Mouse (Mus musculus): ENCODE data around the gene Nme9.

Nme9 gene

GRCm38 (mm10) chr9:99437031-99437764 is 14.1 kb upstream of the Nme9 start, which contains the start of gene Mras:
Mras (minus strand) TSS chr9:99437381.
- peak; percentile 52 for DNase-seq (ENCODE audit: low read depth)

DNA sequence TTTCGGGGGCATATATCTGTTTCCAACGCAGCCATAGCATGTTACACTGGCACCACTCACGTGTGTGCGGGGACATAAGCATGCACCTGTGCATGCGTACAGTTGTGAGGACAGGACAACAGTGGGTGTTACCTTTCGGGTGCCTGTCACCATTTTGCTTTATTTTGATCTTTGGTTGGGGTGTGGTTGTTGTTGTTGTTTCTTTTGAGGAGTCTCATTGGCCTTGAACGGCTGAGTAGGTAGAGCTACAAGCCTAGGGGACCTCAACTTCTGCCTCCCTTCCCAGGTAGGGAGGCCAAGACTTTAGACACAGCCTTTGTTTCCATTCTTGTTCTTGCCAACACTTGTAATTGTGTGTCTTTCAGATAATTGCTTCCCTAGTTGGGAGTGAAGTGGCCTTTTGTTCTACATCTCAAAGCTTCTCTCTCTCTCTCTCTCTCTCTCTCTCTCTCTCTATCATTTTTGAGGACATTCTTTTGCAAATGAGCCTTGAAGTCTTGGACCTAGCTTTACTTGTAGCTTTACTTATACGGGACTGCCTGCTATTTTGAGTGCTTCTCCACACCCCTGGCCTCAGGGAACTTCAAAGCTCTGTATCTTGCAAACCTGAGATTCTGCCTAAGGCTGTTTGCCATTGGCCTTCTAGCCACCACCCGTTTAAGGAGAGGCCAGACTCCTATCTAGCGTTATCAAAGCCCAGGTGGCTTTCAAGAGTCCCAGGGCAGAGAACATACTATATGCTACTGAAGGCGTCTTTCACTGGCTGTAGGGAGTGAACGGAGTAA is 13.3 kb upstream of the Nme9 start:
- DNase-seq (ENCODE audit: low read depth): no peak

GRCm38 (mm10) chr9:99439064-99439463 is 12.2 kb upstream of the Nme9 start:
- DNase-seq (ENCODE audit: low read depth): no peak

GRCm38 (mm10) chr9:99440941-99441340 is 10.3 kb upstream of the Nme9 start:
- no peak for DNase-seq (ENCODE audit: low read depth)

DNA sequence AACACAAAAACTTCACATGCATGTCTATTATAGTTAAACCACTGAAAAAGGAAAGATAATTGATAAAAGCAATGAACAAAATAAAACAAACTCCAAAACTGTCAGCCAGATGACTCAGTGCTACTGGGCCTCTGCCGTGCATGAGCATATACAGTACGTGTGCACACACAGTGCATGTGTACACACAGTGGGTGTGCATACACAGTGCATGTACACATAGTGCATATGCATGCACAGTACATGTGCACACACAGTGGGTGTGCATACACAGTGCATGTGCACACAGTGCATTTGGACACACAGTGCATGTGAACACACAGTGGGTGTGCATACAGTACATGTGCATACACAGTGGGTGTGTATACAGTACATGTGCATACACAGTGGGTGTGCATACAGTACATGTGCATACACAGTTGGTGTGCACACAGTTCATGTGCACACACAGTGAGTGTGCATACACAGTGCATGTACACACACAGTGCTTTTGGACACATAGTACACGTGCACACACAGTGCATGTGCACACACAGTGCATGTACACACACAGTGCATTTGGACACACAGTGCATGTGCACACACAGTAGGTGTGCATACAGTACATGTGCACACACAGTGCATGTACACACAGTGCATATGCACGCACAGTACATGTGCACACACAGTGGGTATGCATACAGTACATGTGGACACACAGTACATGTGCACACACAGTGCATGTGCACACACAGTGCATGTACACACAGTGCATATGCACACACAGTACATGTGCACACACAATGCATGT is 9.4 kb upstream of the Nme9 start:
- DNase-seq (ENCODE audit: low read depth): no peak

DNA sequence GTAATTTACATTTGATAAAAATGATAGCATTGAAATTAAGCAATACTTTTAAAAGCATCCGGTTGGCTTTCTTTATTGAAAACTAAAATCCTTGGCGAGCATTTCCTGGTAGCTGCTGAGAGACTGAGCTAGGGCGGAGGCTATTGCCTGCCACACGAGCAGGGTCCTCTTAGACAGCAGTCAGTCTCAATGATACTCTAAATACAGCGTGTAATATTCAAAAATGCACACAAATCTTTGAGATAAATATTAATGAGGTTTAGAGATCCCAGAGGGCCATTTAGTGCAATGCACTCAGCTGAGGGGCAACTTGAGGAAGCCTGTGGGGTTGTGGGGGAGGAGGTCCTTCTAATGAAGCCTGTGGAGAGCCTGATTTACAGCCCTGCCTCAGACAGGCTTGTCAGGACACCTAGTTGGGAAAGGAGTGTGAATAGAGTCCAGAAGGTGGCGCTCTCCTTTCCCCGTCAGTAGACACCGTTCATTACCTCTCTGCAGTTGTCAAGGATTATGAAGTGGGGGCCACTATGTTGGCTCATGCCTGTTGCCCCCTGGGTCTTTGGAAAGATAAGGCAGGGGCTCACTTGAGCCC is 6.6 kb upstream of the Nme9 start:
- DNase-seq (ENCODE audit: low read depth): peak; percentile 58

GRCm38 (mm10) chr9:99446259-99446658 is 5.0 kb upstream of the Nme9 start:
- DNase-seq (ENCODE audit: low read depth): no peak

DNA sequence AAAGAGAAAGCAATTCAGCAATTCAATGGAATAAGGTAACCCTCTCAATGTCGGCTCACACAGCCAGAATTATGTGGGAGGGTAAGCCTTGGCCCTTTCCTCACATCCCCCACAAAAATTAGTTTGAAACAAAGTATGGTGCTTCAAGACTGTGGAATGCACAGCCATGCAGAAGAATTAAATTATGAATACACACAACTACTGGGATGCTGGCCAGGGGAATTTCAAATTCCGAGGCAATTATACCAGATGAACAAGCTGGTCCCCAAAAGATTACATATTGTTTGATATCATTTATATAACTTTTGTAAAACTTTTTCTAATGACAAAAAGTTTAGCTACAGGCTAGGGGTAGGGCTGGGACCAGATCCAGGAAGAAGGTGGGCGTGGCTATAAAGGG is 4.0 kb upstream of the Nme9 start:
- peak; percentile 80 for DNase-seq (ENCODE audit: low read depth)

- peak; percentile 77 for DNase-seq (ENCODE audit: low read depth)
Observed at GRCm38 (mm10) chr9:99449886-99450647, 1.2 kb upstream of the Nme9 start.

GRCm38 (mm10) chr9:99454211-99454610 is 2.9 kb downstream of the Nme9 start:
- DNase-seq (ENCODE audit: low read depth): peak; percentile 35

- peak; percentile 51 for DNase-seq (ENCODE audit: low read depth)
Observed at GRCm38 (mm10) chr9:99458529-99459208, 7.4 kb downstream of the Nme9 start.

DNA sequence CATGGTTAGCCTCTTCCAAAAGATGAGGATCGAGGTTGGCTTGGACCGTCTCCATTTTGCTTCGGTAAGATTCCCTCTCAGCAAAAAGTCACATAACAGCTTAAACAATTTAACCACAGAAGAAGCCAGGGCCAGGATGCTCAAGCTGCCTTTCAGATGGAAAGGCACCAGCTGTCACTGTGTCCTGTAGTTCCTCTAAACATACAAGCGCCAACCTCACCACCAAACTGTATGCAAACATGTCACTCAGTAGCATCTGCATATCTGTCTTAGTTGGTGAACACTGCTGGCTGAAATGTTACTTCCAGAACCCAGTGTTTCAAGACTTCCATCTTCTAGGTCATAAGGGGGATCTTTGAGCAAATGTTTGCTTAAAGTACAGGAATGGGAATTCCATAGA is 8.5 kb downstream of the Nme9 start:
- DNase-seq (ENCODE audit: low read depth): no peak

- no peak for DNase-seq (ENCODE audit: low read depth)
Observed at GRCm38 (mm10) chr9:99464876-99465275, 13.6 kb downstream of the Nme9 start.

- no peak for DNase-seq (ENCODE audit: low read depth)
Observed at GRCm38 (mm10) chr9:99468572-99468971, 17.3 kb downstream of the Nme9 start.

- no peak for DNase-seq (ENCODE audit: low read depth)
Observed at GRCm38 (mm10) chr9:99469681-99470273, 18.5 kb downstream of the Nme9 start.

- DNase-seq (ENCODE audit: low read depth): no peak
Observed at GRCm38 (mm10) chr9:99470347-99471092, 19.2 kb downstream of the Nme9 start.

GRCm38 (mm10) chr9:99471334-99471733 is 20.1 kb downstream of the Nme9 start:
- no peak for DNase-seq (ENCODE audit: low read depth)

DNA sequence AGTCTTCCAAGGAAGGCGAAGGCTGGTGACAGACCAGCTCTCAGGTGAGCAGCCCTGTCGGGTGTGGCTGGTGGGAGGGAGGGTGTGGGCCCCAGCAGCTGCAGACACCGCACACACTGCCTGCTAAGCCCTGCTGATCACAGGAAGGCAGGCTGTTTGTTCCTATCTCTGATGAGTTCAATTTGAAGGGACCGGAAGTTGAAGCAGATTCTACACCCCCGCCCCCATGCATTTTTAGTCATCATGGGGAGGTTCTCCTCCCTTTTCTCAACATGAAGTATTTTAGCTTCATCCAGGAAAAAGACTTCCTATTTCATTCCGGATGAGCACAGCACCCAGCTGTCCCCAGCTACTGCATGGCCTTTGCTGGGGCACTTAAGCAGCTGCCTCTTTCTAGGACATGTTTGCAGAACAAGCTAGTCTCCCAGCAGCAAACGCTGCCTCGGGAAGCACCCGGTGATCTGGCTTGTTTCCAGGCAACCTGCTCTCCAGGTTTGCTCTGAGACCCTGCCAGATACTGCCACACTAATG is 28.0 kb downstream of the Nme9 start:
- DNase-seq (ENCODE audit: low read depth): no peak

DNA sequence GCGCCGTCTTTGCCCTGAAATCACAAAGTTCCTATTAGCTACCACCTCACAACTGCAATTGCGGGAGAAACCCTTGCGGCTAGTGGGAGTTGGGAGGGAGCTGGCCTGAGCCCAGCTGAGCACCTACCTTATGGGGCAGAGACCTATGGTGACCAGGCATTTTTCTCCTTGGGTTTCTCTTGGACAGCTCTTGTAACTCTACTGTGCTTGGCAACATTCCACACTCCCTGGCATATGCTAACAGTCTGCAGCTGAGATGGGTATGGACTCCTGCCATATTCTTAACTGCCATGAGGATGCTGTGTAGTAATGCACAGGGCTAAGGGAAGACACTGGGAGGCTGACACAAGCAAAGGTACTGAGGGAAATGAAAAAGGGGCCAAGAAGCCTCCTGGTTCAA is 29.5 kb downstream of the Nme9 start:
- peak; percentile 14 for DNase-seq (ENCODE audit: low read depth)
